Mouse (Mus musculus) cerebellum, adult 2 months (tissue): ENCODE data around the gene Daam1. TPM values are rescaled to one million over a fixed set of nuclear protein-coding genes. Genes with fewer than 3 reads are reported as not detected.
A peak's percentile ranks its signal among the peaks of the same experiment; 100 is the strongest.

Experiments used
- DNase-seq, 2 experiments: peaks; one replicate each; pipeline ENCODE4 v3.0.0; 2021
- H3K27ac ChIP-seq: fragments of 200-500 bp; 2 replicates; pipeline ENCODE4 v1.5.1; 2012; ENCODE audit warnings: low read length, control low read depth, inconsistent platforms; ENCODE audit not compliant: insufficient read depth
- H3K27me3 ChIP-seq: fragments of 200-500 bp; 2 replicates; pipeline ENCODE4 v1.6.1; 2012; ENCODE audit warnings: inconsistent platforms, mild to moderate bottlenecking, low read length, moderate library complexity; ENCODE audit not compliant: control insufficient read depth, insufficient read depth
- H3K4me1 ChIP-seq: fragments of 200-500 bp; 2 replicates; pipeline ENCODE4 v1.6.1; 2011; ENCODE audit warnings: low read length; ENCODE audit not compliant: control insufficient read depth, insufficient read depth
- H3K4me3 ChIP-seq: fragments of 200-500 bp; replicated peaks from 2 replicates; pipeline ENCODE3; 2011; ENCODE audit warnings: mild to moderate bottlenecking, low read depth, low read length, control low read depth; ENCODE audit not compliant: insufficient read depth
- CTCF ChIP-seq: fragments of 200-500 bp; IDR thresholded peaks from 2 replicates; pipeline ENCODE4 v1.5.1; 2011; ENCODE audit warnings: low read depth, mild to moderate bottlenecking, control low read depth, low read length, moderate library complexity, borderline replicate concordance; ENCODE audit not compliant: insufficient read depth
- POLR2A ChIP-seq: fragments of 200-500 bp; IDR thresholded peaks from 2 replicates; pipeline ENCODE4 v1.6.1; 2011; ENCODE audit warnings: low read length, control low read depth, borderline replicate concordance; ENCODE audit not compliant: insufficient read depth
- WGBS: fragments of 180-500 bp; shearing (Covaris S2); methylation state at CpG from one replicate; pipeline ENCODE4 v1.1.7; 2018; 5-methylcytosine and 5-hydroxymethylcytosine counted together
- polyA plus RNA-seq: library from polyadenylated mRNA; depleted of rRNA; stranded (reverse); fragments of >200 nt; gene quantifications from 2 replicates; pipeline ENCODE4 v1.2.3, GENCODE M21; 2012

Gene Daam1
- polyA plus RNA-seq, 1 experiment = 31.2 TPM

DNA sequence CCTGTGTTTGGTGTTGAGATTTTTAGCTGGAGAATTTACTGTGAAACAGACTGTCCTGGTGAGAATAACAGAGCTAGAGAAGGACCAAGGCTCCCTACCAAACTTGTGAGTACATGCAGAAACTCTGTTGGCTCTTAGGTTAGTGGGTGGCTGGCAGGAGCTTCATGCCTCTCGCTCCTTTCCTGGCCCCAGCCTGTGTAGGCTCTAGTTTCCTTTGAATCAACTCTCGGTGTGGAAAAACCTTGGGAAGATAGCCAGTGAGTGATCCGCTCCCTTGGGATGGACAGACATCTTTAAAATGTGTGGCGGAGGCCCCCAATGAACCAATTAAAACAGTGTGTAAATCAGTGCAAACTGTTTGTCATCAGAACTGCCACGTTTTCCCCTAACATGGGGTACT is 55.5 kb downstream of the Daam1 start:
- no peak for DNase-seq
- 48% methylated on average over 5 of the region's 5 CpGs for WGBS
- Histone ChIP-seq H3K27ac (no peak overlapping the region), H3K4me3 (no peak overlapping the region), H3K4me1 (peaks cover 36% of the 10 kb centered on the region), H3K27me3 (no peaks in the 10 kb centered on the region)
- TF ChIP-seq CTCF (no peak), POLR2A (no peak)

DNA sequence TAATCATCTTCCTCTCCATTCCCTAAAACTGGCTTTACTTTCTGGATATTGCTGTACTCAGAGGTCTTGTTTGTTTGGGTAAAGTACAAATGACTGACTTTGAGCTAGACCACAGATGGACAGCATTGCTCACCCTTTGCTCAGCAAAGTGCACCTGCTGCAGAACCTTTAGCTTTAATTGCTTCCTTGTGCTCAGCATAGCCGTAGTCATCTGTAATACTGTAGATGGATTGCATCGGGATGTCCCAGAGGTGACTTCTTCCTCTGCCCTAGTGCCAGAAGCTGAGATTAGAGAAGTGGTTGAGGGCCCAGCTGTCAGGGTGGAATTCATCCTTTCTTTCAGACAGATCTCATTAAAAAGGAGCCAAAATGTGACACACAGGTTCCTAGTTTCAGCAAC is 56.1 kb downstream of the Daam1 start:
- H3K27me3 ChIP-seq = no peaks in the 10 kb centered on the region
- H3K4me3 ChIP-seq = no peak overlapping the region
- peaks cover 36% of the 10 kb centered on the region for H3K4me1 ChIP-seq
- no peak overlapping the region for H3K27ac ChIP-seq
- DNase-seq = no peak
- 41% methylated on average over 2 of the region's 2 CpGs for WGBS
- TF ChIP-seq POLR2A (no peak), CTCF (no peak)

DNA sequence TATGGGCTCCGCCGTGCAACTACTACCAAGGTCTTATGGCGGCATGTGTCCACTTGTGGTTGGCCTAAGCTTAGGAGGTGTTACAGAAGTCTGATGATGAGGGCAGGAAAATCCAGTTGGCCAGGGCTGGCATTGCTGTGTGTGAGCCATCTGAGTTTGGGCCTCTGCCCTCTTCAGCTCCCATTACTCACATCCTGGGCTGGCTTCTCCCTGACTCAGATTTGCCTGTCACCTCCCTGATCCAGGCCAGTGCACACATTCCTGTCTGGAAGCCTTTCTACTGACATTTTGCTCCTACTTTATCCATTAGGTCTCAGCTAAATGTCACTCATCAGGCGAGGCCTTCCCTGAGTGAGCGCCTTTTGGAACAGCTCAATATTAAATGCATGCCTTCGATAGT is 57.5 kb downstream of the Daam1 start:
- H3K27me3 ChIP-seq = no peaks in the 10 kb centered on the region
- no peak for TF ChIP-seq POLR2A
- TF ChIP-seq CTCF = no peak
- peak in 1 of 2 experiments; percentile 63 for DNase-seq
- H3K4me1 ChIP-seq = peaks cover 40% of the 10 kb centered on the region
- 81% methylated on average over 6 of the region's 6 CpGs for WGBS
- no peak overlapping the region for H3K27ac ChIP-seq
- no peak overlapping the region for H3K4me3 ChIP-seq

DNA sequence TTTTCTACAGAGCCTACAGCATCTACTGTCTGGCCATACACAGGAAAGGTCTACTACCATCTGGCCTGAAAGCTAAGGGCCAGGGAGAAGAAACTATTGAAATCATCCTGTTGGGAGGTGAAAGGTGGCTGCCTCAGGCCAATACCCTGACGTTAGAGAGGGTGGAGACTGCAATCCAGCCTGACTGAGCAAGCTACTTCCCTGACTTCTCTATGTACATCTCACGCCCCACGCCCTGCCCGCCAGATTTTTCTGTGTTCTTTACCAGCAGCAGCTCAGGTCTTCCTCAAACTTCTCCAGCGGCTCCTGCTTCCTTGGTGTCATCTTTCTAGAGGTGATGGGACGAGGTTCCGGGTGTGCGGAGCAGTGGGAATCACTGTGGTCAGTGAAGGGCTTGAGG is 58.4 kb downstream of the Daam1 start:
- DNase-seq = no peak
- peaks cover 40% of the 10 kb centered on the region for H3K4me1 ChIP-seq
- no peak for TF ChIP-seq POLR2A
- no peak overlapping the region for H3K27ac ChIP-seq
- WGBS = 85% methylated on average over 8 of the region's 8 CpGs
- H3K4me3 ChIP-seq = no peak overlapping the region
- no peaks in the 10 kb centered on the region for H3K27me3 ChIP-seq

DNA sequence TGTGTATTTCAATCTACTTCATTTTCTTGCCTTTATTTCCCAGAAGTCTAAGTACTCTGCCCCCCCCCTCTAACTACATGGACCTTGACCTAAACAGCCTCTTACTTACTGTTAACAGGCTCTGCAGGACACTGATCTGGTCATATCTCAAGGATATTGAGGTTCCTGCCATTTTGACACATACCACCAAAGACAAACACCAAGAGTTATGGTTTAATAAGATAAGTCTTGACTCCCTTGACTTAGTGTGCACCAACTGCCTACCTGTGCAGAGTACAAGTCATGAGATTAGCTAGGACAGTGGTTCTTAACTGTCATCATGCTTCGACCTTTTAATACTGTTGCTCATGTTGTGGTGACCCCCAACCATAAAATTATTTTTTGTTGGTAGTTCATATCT is 59.4 kb downstream of the Daam1 start:
- 98% methylated on average over 1 of the region's 1 CpGs for WGBS
- Histone ChIP-seq H3K27ac (no peak overlapping the region), H3K27me3 (no peaks in the 10 kb centered on the region), H3K4me1 (peaks cover 33% of the 10 kb centered on the region), H3K4me3 (no peak overlapping the region)
- TF ChIP-seq CTCF (no peak), POLR2A (no peak)
- DNase-seq = no peak

DNA sequence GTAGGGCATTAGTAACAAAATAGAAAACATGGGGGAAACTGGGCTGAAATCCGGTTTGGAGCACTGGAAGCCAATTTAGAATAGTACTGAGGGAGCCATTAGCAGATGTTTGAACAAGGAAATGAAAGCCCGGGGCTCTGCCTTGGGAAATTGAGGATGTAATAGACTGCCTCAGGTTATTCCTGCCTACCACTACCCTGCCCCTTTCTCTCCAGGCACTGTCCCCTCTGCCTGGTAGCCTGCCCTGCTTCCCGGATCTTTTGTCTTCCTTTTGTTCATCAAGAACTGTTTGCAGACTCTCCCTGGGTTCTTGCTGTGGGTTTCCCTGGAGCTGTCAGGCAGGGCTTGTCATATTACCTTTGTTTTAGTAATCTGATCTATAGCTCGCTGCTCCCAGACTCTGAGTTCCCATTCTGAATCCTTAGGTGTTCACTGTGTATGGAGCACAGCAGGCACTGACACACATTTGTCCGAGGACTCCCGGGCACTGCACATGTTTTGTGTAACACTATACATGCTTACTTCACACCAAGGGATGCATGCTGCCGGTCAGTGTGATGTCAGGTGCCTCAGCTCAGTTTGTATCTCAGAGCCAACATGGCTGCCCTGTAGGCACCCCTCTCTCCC is 61.0 kb downstream of the Daam1 start:
- 49% methylated on average over 7 of the region's 7 CpGs for WGBS
- peaks cover 19% of the 10 kb centered on the region for H3K4me1 ChIP-seq
- H3K27me3 ChIP-seq = no peaks in the 10 kb centered on the region
- H3K27ac ChIP-seq = no peak overlapping the region
- TF ChIP-seq POLR2A (no peak), CTCF (no peak)
- no peak for DNase-seq
- H3K4me3 ChIP-seq = no peak overlapping the region

DNA sequence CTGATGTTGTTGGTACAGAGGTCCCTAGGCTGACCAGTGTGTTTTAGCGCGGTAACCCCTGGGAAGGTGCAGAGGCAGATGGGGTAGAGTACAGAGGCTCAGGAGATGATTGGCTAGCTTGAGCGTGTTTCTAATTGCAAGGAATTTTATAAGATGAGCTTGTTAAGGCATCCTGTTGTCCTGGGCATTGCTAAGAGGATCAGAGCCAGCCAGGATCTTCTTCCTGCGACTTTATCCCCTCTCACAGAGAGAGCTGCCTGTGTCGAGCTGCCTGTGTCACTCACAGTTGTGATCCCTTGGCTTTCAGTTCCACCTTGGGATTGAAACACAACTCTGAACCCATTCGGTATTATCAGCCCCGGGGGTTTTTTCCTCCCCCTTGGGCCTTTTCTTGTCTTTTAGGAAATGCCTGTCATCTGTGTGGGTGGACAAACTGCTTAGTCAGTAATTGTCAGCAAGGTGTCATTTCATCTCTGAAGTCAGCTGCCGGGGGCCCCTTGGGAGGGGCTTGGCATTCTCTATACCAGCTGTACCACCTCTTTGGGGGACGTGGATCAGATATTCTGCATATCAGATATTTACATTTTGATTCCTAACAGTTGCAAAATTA is 62.2 kb downstream of the Daam1 start:
- Histone ChIP-seq H3K4me3 (no peak overlapping the region), H3K27me3 (no peaks in the 10 kb centered on the region), H3K4me1 (peaks cover 17% of the 10 kb centered on the region), H3K27ac (no peak overlapping the region)
- WGBS = 45% methylated on average over 9 of the region's 9 CpGs
- no peak for DNase-seq
- TF ChIP-seq CTCF = no peak
- no peak for TF ChIP-seq POLR2A

DNA sequence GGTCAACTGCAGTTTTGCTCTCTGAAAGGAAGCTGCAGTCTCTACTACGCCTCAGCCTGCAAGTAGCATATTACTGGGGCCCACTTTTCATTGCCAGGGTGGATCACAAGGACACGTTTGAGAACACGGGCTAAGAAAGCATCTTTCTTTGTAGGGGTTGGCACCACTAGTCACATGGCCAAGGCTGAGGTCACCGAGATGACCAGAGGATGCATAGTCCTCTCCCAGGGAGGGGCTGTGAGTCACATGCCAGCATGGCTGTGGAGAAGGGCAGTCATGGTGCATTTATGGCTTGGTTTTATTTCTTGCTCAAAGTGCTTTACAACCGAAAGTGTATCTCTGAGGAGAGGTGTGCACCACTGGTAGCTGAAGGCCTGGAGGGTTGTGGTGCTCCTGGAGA is 67.4 kb downstream of the Daam1 start:
- TF ChIP-seq POLR2A = no peak
- no peak for TF ChIP-seq CTCF
- peak overlapping the region; percentile 61; the same call in 1 of the 2 replicates for H3K27ac ChIP-seq

More for the DNA sequence above, 67.4 kb downstream of the Daam1 start:
- no peaks in the 10 kb centered on the region for H3K27me3 ChIP-seq
- H3K4me3 ChIP-seq = no peak overlapping the region
- 69% methylated on average over 5 of the region's 5 CpGs for WGBS
- no peaks in the 10 kb centered on the region for H3K4me1 ChIP-seq
- DNase-seq = peak in 1 of 2 experiments; percentile 24
